Mouse (Mus musculus): ENCODE measurements around the gene Rassf4. TPM values are rescaled to one million over a fixed set of nuclear protein-coding genes. Genes with fewer than 3 reads are reported as not detected.
A peak's percentile ranks its signal among the peaks of the same experiment; 100 is the strongest.
"Not testable (repeated sequence)": the region's sequence is repeated elsewhere in the genome, so short reads cannot be mapped to it uniquely, and the experiment has no call there.

The Rassf4 gene
- total RNA-seq, 1 experiment from 2014 or later, result 4.8 TPM

DNA sequence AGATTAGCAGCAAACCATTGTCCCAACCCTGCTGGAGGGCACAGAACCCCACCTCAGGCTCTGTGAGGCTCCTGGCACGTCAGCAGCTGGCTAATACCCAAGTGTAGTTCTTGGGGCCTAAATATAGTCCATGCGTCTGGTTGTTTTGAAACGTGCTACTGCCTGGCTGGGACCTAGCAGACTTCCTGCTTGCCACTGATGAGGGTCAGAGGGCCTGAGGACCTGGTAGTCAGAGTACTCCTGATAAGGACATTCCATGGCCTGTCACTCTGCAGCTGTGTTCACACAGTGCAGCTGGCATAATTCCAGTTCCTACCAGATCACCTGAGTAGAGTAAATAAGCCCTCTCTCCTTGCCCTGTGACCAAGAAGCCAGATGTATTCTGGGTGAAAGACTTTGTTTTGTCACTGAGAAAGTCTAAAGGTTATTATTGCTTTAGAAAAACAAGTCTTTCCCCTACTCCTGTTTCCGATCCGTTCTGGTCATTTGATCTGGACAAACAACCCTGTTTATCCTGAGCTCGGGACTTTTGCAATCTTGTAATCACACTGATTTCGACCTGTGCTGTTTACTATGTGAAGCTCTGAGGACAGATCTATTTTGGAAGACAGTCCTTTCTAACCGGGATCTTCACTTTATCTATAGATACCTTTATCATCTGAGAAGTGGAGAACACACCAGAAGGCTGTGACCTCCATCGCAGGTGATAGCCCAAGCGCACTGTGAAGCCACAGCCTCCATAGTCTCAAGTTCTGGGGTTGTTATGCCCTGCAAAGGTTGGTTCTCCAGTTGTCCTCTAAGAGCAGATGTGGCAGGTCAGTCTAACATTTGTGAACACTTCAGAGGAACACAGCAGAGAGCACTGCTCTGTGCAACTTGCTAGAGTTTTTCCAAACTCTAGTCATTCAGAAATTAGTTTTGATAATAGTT, 38.2 kb downstream of the Rassf4 start:
- DNase-seq, result peak; percentile 51

DNA sequence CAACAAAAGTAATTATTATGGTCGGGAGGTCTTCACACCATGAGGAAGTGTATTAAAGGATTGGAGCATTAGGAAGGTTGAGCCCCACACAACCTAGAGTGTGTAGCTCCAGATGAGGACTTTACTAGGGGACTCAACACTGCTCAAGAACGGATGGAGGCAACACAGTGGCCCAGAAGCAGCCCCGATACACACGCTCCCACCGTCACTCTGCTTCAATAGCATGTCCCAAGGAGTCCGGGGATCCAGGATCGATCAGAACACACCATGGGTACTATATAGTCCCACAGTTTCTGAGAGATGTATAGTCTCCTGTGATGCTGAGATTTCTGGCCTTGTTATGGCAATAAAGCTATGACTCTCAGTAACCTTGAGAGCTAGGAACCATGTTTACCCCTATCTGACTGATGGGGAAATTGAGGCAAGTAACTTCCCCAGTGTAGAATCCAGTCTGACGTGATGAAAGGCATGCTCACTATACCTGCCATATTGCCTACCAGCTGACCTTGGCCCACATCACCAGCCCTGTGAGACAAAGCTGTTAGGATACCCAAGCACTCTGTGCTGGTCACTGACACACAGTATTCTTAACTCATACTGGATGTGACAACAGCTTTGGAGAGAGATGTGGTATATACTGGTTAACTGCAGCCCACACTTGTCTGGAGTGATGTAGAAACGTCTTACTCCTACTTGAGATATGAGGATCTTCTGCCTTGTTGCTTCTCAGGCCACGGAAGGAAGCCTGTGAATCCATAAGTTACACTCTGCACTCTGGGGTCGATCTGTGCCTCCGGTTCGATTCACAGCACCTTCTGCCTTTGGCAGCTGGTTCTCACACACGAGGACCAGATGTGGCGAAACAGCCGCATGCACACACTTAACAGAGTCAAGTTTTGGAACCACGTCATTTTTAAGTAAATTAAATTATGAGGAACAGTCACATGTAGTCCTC, 39.7 kb downstream of the Rassf4 start:
- no peak for DNase-seq

DNA sequence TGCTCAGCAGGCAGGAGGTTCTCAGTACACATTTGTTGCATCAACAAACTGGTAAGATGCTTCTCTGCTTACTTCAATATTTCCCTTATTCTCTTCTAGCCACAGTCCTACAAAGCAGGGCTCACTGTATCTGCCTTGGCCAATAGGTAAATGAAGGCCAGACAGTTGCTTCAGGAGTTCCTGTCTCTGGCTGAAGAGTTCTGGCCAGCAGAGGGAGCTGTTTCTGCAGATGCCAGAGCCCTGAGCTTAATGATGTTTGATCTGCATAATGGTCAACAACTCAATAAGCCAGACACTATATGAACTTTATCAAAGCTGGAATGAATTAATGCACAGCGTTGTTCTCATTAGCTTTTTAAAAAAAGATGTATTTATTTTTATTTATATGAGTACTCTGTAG, 41.6 kb downstream of the Rassf4 start:
- DNase-seq, result peak; percentile 84

DNA sequence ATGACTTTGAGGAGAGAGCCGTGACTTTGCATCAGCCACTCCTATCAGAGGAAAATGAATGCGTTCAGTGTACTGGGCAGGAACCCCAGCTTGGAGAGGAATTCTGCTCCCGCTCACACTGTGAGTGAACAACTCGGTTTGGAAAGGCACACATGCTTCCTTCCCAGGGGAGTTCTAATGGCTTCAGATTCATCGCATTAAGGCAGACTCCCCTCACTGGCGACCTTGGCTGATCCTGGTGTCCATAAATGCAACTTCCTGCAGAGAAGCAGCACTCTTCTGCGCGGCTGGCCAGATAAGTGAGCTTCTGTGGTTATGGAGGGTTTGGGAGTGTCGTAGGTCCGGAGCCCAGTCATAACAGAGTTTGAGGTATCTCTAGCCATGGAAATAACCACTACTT, 44.0 kb downstream of the Rassf4 start:
- DNase-seq, result no peak

DNA sequence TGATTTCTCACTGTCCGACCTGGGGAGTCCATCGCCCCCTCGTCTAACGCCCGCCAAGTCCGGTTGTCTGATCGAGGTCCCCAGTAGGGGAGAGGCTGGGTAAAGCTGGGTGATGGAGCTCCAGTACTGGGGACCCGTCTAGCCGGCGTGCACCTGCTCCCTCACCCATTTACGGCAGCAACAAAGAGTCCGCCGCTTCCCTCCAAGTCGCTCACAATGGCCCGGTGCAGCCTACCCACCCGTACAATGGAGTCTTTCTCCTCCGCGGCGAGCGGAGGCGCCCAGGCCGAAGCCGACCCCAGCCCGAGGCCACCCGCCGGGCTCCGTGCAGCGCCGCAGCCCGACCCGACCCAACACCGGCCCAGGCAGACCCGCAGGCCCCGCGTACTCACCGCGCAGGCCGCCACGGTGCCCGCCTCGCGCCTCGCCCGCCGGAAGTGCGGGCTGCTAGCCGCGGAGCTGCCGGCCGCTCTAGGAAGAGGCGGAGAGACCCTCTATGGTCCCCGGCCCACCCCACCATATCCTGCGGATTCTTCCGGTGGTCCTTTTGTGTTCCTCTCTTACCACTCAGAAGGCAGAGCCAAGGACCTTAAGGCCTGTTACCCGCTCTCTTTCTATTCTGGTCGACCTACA, 45.1 kb downstream of the Rassf4 start, which contains the start of gene Zfp422:
Gene Zfp422 (minus strand): TSS at position 461 of the 633 bp plus-strand sequence.
- DNase-seq, result peak; percentile 68

DNA sequence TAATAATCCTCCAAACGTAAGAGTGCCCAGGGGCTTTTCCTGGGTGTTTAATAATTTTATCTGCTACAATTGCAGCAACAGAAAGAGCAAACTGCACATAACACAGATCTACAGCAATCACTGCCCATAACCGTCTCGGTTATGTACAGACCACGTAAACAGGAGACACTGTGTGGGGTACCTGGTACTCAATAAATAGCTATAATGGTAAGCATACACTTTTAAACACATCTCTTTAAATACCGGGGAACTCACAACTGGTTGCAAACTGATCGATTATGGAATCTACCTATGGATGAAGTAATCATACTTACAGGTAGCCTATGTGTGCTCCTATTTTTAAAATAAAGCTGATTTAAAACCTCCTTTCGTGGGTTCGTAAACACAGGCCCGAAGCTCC, 45.7 kb downstream of the Rassf4 start:
- no peak for DNase-seq

DNA sequence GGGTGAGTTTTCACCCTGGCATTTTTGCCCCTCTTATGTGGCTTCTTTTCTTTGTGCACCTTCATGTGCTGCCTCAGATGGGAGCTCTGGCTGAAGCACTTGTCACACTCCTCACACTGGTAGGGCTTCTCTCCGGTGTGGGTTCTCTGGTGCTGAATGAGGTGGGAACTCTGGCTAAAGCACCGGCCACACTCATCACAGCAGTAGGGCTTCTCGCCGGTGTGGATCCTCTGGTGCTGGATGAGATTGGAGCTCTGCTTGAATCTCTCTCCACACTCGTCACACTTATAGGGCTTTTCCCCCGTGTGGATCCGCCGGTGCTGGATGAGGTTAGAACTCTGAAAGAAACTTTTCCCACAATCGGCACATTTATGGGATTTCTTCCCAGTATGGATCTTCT, 47.3 kb downstream of the Rassf4 start:
- not testable (repeated sequence) for DNase-seq

DNA sequence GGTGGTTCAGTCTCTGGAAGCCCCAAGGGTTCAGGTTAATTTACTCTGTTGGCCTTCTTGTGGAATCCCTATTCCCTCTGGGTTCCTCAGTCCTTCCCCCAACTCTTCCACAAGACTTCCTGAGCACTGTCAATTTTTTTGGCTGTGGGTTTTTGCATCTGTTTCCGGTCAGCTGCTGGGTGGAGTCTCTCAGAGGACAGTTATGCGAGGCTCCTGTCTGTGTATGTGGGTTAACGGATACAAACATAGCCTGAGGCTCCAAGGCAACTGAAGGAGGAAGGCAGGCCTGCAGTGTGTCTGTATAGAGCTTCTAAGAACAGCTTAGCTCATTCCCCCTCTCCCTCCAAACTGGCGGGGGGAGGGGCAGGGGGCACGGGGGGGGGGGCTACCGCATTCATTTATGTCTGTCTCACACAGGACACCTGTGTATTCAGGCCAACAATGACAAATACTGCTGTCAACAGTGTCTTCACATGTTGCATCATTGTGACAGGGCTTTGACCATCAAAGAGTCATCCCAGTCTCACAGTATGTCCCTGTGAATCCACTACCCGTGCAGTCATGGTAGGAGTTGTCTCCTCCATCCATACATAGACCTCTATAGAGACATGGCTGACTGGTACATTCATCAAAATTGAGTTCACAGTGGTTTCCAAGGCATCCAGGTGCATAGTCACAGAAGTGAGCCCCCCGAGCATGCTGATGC, 52.3 kb downstream of the Rassf4 start:
- DNase-seq, result no peak

DNA sequence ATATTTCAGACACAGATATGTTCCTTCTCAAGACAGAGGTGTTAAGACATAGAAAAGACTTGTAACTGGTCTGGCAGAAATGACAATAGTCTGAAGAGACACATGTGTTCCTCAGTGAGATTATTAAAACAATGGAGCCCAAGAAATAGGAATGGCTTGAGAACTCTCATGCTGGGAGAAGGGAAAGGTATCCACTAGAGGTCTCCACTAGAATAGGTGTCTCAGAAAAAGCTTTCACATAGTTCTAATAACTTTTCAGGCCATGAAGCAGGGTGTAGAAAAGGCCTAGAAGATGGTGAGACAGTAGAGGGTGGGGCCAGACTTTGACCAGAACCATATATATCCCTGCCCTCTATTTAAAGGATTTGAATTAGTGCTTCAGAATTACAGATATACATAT, 55.7 kb downstream of the Rassf4 start:
- DNase-seq, result no peak

DNA sequence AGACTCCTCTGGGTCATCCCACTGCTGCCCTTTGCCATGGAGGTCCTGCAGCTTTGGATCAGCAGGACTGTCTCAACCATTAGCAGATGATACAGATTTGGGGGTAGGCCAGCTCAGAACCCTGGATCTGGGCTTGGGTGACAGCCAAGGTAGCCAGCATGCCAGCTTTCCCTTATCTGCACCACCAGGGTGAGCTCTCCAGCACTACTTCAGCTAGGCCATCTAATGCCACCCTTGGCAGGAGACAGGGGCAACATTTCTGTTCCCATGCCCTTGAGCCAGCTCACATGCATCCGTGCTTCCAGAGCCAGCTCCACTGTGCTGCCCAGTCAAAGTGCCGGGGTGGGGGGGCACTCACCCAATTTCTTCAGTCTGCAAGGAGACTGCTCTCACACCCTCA, 58.0 kb downstream of the Rassf4 start:
- no peak for DNase-seq

DNA sequence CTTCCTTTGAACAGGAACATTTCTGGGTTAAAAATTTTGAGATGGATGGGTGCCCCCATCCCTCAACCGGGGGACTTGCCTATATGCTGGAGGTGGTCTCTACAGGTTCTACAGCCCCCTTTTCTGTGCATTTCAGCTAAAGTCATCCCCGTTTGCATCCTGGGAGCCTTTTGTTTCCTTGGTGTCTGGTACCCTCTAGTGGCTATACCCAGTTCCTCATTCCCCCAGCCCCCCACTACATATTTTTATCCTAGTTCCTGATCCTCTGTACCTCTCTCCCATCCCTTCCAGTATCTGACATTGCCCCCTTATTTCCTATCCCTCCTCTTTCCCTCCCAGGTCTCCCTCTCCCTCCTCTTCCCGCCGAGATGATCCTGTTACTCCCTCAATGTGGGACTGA, 66.5 kb downstream of the Rassf4 start:
- no peak for DNase-seq

DNA sequence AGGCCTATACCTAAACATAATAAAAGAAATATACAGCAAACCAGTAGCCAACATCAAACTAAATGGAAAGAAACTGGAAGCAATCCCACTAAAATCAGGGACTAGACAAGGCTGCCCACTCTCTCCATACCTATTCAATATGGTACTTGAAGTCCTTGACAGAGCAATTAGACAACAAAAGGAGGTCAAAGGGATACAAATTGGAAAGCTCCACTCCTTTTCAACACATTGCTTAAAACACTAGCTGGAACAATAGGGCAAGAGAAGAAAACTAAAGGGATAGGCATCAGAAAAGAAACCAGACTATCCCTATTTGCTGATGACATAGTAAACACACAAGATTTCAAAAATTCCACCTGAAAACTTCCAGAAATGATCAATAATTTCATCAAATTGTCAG, 72.8 kb downstream of the Rassf4 start:
- not testable (repeated sequence) for DNase-seq

DNA sequence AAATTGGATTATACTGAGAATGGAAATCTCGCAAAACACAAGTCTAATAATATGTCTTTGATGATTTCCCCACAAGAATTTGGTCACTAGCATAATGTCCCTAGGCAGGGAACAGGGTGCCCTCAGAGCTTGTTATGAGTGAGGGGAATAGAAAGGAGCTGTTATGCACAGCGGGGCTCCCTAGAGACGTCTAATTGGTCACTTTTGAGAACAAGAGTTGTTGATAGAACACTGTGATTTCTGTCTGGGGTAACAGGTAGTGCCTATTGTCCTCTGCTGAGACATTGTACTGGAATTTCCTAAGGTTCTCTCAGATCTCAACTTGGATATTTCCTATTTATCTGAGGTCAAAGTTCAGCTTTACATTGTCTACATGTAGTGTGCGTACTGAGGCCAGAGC, 89.7 kb downstream of the Rassf4 start, which contains the start of gene Olfr215:
Gene Olfr215 (minus strand): TSS at position 101 of the 400 bp plus-strand sequence.
- DNase-seq, result no peak

Small RNA genes within 50 kb of the gene (microRNA-seq; reads per million reads assigned to microRNA genes)
- gene Mir7043, result 0 to 0.34 reads per million in 2 experiments

Other genes with a start within 250 kb of the Rassf4 start
- gene Alox5, start 212.8 kb downstream of the Rassf4 start, total RNA-seq (2021), result 0.97 and 1.5 TPM in 2 replicates
- gene Olfr211, start 184.9 kb downstream of the Rassf4 start, total RNA-seq (2021), result not detected in 2 replicates
- not detected in 2 replicates for gene Olfr212, start 167.4 kb downstream of the Rassf4 start, total RNA-seq (2021)
- not detected in 2 replicates for gene Olfr213, start 135.5 kb downstream of the Rassf4 start, total RNA-seq (2021)
- gene Gm5580, start 122.8 kb downstream of the Rassf4 start, total RNA-seq (2021), result 1.8 and 3.0 TPM in 2 replicates
- gene Olfr214, start 119.7 kb downstream of the Rassf4 start, total RNA-seq (2021), result not detected in 2 replicates
- gene Olfr215, start 89.8 kb downstream of the Rassf4 start, total RNA-seq (2021), result not detected in 2 replicates
- gene Zfp422, start 45.0 kb downstream of the Rassf4 start, total RNA-seq (2021), result 18.8 and 24.6 TPM in 2 replicates
- 3.6 and 4.7 TPM in 2 replicates for gene Depp1, start 23.3 kb downstream of the Rassf4 start, total RNA-seq (2021)
- gene Tmem72, start 43.0 kb upstream of the Rassf4 start, total RNA-seq (2021), result 0.09 and 0.14 TPM in 2 replicates

Measured in adrenal gland, postnatal 25 days (tissue).